Mouse (Mus musculus): ENCODE data around the gene Pip5k1c. TPM values are rescaled to one million over a fixed set of nuclear protein-coding genes. Genes with fewer than 3 reads are reported as not detected.

Pip5k1c gene
- polyA plus RNA-seq, 1 experiment from 2014 or later, result 55.0 TPM

GRCm38 (mm10) chr10:81321436-81321835, 28.7 kb downstream of the Pip5k1c start:
- H3K27me3 ChIP-seq (ENCODE audit: low read depth, poor library complexity, severe bottlenecking), result 0 out of 2 replicates have a peak, but pooled peaks cover 2% of the 10 kb centered on the region
- DNase-seq (ENCODE audit: low spot score), result no peak
- 4% methylated on average over 20 of the region's 20 CpGs for WGBS
- peak overlapping the region; percentile 97 for H3K27ac ChIP-seq (replicated peaks)
- peak overlapping the region; percentile 98 for H3K4me3 ChIP-seq
- H3K36me3 ChIP-seq, result peaks cover 68% of the 10 kb centered on the region
- H3K4me1 ChIP-seq, result peaks cover 48% of the 10 kb centered on the region
- no peaks in the 10 kb centered on the region for H3K9me3 ChIP-seq (replicated peaks)

- Histone ChIP-seq H3K36me3 (peaks cover 70% of the 10 kb centered on the region), H3K4me1 (peaks cover 44% of the 10 kb centered on the region), H3K9me3 (replicated peaks) (no peaks in the 10 kb centered on the region), H3K27me3 (ENCODE audit: low read depth, poor library complexity, severe bottlenecking) (no peaks in the 10 kb centered on the region), H3K27ac (replicated peaks) (no peak overlapping the region), H3K4me3 (peak overlapping the region; percentile 98)
- DNase-seq (ENCODE audit: low spot score), result no peak
- 96% methylated on average over 27 of the region's 27 CpGs for WGBS
Observed at GRCm38 (mm10) chr10:81322444-81322843, 29.7 kb downstream of the Pip5k1c start.

- Histone ChIP-seq H3K36me3 (peaks cover 70% of the 10 kb centered on the region), H3K4me3 (peak overlapping the region; percentile 98; the same call in 1 of the 2 replicates), H3K9me3 (replicated peaks) (no peaks in the 10 kb centered on the region), H3K27ac (replicated peaks) (no peak overlapping the region), H3K4me1 (peaks cover 44% of the 10 kb centered on the region), H3K27me3 (ENCODE audit: low read depth, poor library complexity, severe bottlenecking) (no peaks in the 10 kb centered on the region)
- WGBS, result 95% methylated on average over 23 of the region's 23 CpGs
- DNase-seq (ENCODE audit: low spot score), result no peak
Observed at GRCm38 (mm10) chr10:81323141-81323775, 30.5 kb downstream of the Pip5k1c start.

GRCm38 (mm10) chr10:81323791-81324530, 31.2 kb downstream of the Pip5k1c start:
- Histone ChIP-seq H3K9me3 (replicated peaks) (no peaks in the 10 kb centered on the region), H3K36me3 (peaks cover 66% of the 10 kb centered on the region), H3K4me1 (peaks cover 43% of the 10 kb centered on the region), H3K4me3 (peak overlapping the region; percentile 20; the same call in 1 of the 2 replicates), H3K27ac (replicated peaks) (no peak overlapping the region), H3K27me3 (ENCODE audit: low read depth, poor library complexity, severe bottlenecking) (no peaks in the 10 kb centered on the region)
- 96% methylated on average over 18 of the region's 18 CpGs for WGBS
- DNase-seq (ENCODE audit: low spot score), result no peak

- H3K4me1 ChIP-seq, result peaks cover 44% of the 10 kb centered on the region
- peaks cover 69% of the 10 kb centered on the region for H3K36me3 ChIP-seq
- 96% methylated on average over 21 of the region's 21 CpGs for WGBS
- no peak overlapping the region for H3K4me3 ChIP-seq
- no peaks in the 10 kb centered on the region for H3K9me3 ChIP-seq (replicated peaks)
- no peak overlapping the region for H3K27ac ChIP-seq (replicated peaks)
- DNase-seq (ENCODE audit: low spot score), result no peak
- peaks cover 2% of the 10 kb centered on the region; the same call in 1 of the 2 replicates for H3K27me3 ChIP-seq (ENCODE audit: low read depth, poor library complexity, severe bottlenecking)
Observed at GRCm38 (mm10) chr10:81325176-81325575, 32.4 kb downstream of the Pip5k1c start.

GRCm38 (mm10) chr10:81325781-81326180, 33.0 kb downstream of the Pip5k1c start:
- WGBS, result 97% methylated on average over 18 of the region's 18 CpGs
- H3K36me3 ChIP-seq, result peaks cover 69% of the 10 kb centered on the region

GRCm38 (mm10) chr10:81326858-81327257, 34.1 kb downstream of the Pip5k1c start:
- Histone ChIP-seq H3K9me3 (replicated peaks) (no peaks in the 10 kb centered on the region), H3K4me3 (no peak overlapping the region), H3K27ac (replicated peaks) (no peak overlapping the region; the same call in 1 of the 2 replicates), H3K4me1 (peaks cover 40% of the 10 kb centered on the region), H3K36me3 (peaks cover 69% of the 10 kb centered on the region), H3K27me3 (ENCODE audit: low read depth, poor library complexity, severe bottlenecking) (peaks cover 17% of the 10 kb centered on the region)
- WGBS, result 81% methylated on average over 6 of the region's 6 CpGs
- DNase-seq (ENCODE audit: low spot score), result no peak

More at GRCm38 (mm10) chr10:81325781-81326180, 33.0 kb downstream of the Pip5k1c start:
- H3K27ac ChIP-seq (replicated peaks), result no peak overlapping the region
- H3K9me3 ChIP-seq (replicated peaks), result no peaks in the 10 kb centered on the region
- peaks cover 8% of the 10 kb centered on the region; the same call in 1 of the 2 replicates for H3K27me3 ChIP-seq (ENCODE audit: low read depth, poor library complexity, severe bottlenecking)
- peaks cover 45% of the 10 kb centered on the region for H3K4me1 ChIP-seq
- DNase-seq (ENCODE audit: low spot score), result no peak
- H3K4me3 ChIP-seq, result no peak overlapping the region

GRCm38 (mm10) chr10:81327959-81328358, 35.2 kb downstream of the Pip5k1c start:
- Histone ChIP-seq H3K36me3 (peaks cover 60% of the 10 kb centered on the region), H3K27ac (replicated peaks) (peak overlapping the region; percentile 47), H3K27me3 (ENCODE audit: low read depth, poor library complexity, severe bottlenecking) (peaks cover 28% of the 10 kb centered on the region), H3K4me1 (peaks cover 40% of the 10 kb centered on the region), H3K9me3 (replicated peaks) (no peaks in the 10 kb centered on the region), H3K4me3 (peak overlapping the region; percentile 11; the same call in 1 of the 2 replicates)
- no peak for DNase-seq (ENCODE audit: low spot score)
- 58% methylated on average over 2 of the region's 2 CpGs for WGBS

GRCm38 (mm10) chr10:81328386-81328785, 35.6 kb downstream of the Pip5k1c start, which contains the start of gene Tbxa2r:
Tbxa2r (plus strand) TSS chr10:81328731.
- Histone ChIP-seq H3K27ac (replicated peaks) (peak within 1 kb of the TSS; percentile 47), H3K36me3 (peaks cover 55% of the 10 kb centered on the region), H3K27me3 (ENCODE audit: low read depth, poor library complexity, severe bottlenecking) (peaks cover 32% of the 10 kb centered on the region), H3K9me3 (replicated peaks) (no peaks in the 10 kb centered on the region), H3K4me3 (peak within 1 kb of the TSS; percentile 11; the same call in 1 of the 2 replicates), H3K4me1 (peaks cover 42% of the 10 kb centered on the region)
- no peak for DNase-seq (ENCODE audit: low spot score)
- 26% methylated on average over 10 of the region's 10 CpGs for WGBS

GRCm38 (mm10) chr10:81329194-81329975, 36.6 kb downstream of the Pip5k1c start:
- Histone ChIP-seq H3K9me3 (replicated peaks) (no peaks in the 10 kb centered on the region), H3K4me1 (peaks cover 45% of the 10 kb centered on the region), H3K27ac (replicated peaks) (peak overlapping the region; percentile 33; the same call in 1 of the 2 replicates), H3K27me3 (ENCODE audit: low read depth, poor library complexity, severe bottlenecking) (peaks cover 41% of the 10 kb centered on the region), H3K4me3 (0 out of 2 replicates have a peak overlapping the region, but pooled peaks have one; percentile 1), H3K36me3 (peaks cover 45% of the 10 kb centered on the region)
- 79% methylated on average over 10 of the region's 10 CpGs for WGBS
- DNase-seq (ENCODE audit: low spot score), result no peak

- Histone ChIP-seq H3K4me3 (no peak overlapping the region), H3K27ac (replicated peaks) (peak overlapping the region; percentile 33; the same call in 1 of the 2 replicates), H3K4me1 (peaks cover 52% of the 10 kb centered on the region), H3K9me3 (replicated peaks) (no peaks in the 10 kb centered on the region), H3K36me3 (peaks cover 39% of the 10 kb centered on the region), H3K27me3 (ENCODE audit: low read depth, poor library complexity, severe bottlenecking) (peaks cover 47% of the 10 kb centered on the region)
- WGBS, result 71% methylated on average over 4 of the region's 4 CpGs
- no peak for DNase-seq (ENCODE audit: low spot score)
Observed at GRCm38 (mm10) chr10:81330007-81330406, 37.2 kb downstream of the Pip5k1c start.

- DNase-seq (ENCODE audit: low spot score), result no peak
- Histone ChIP-seq H3K36me3 (peaks cover 16% of the 10 kb centered on the region), H3K4me1 (peaks cover 62% of the 10 kb centered on the region), H3K27me3 (ENCODE audit: low read depth, poor library complexity, severe bottlenecking) (peaks cover 60% of the 10 kb centered on the region), H3K27ac (replicated peaks) (peak overlapping the region; percentile 61), H3K4me3 (peak overlapping the region; percentile 36), H3K9me3 (replicated peaks) (no peaks in the 10 kb centered on the region)
- 13% methylated on average over 29 of the region's 29 CpGs for WGBS
Observed at GRCm38 (mm10) chr10:81332277-81332676, 39.5 kb downstream of the Pip5k1c start.
